Mouse (Mus musculus) embryo, embryonic 9.5 days (tissue): ENCODE measurements around the gene Nktr.

Source experiments
- DNase-seq: peaks from one replicate; pipeline ENCODE4 v3.0.0-alpha.2; 2017; ENCODE audit errors: extremely low spot score

The Nktr gene

DNA sequence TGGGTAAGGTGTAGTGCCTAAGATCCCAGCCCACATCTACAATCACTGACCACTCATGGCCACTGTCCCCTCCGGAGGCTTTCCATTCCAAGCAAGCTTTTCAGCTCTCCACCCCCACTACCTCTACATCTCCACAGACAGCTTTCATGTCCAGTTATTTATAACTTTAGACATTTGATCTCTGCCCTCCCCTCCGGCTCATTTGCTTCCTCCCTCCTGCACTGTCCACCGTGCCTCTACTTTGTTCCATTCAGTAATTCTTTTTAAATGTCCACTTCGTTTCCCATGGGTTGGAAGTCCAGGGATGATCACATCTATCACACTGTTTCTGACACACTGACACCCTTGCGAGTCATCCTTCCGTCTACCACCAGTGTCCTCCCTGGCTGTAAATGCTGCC, 11.2 kb upstream of the Nktr start:
- DNase-seq, result no peak

DNA sequence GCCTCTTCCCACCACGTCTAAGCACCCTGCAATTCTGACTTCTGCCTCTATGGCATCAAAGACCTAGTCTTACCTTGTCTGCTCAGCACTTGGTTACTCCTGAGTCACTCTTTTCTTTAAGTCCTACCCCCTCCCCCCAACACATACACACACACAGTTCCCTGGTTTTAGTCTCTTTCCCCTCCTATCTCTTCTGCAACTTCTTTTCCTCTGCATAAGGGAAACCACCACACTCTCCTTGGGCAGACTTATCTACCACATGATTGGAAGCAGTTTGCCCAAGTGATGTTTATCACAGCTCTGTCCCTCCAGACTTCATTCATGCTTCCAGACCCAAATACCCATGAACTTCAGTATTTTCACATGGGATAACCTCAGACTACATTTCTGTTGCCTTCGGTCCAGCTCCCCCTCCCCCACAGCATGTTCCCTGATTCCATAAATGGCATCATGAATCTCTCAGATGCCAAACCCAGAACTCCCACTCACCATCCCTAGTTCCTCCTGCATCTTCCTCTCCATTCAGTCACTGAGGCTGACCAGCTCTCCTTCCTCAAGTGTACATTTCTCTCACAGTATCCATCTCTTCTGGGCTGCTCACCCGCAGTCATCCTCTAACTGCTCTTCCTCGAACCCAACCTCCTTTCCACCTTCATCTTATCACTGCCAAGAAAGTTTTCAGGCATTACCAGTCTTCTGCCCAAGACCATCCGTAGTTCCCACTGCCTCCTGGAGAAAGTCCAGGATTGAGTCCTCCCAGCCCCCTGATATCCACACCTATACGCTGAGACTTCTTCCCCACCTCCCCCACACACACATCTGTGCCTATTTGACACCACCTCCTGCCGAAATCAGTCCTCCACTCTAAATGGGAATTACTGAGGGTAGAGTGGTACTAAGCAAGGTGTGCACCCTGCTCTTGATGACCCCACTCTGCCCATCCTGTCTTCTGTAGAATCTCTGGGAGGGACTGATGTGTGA, 10.2 kb upstream of the Nktr start:
- no peak for DNase-seq

DNA sequence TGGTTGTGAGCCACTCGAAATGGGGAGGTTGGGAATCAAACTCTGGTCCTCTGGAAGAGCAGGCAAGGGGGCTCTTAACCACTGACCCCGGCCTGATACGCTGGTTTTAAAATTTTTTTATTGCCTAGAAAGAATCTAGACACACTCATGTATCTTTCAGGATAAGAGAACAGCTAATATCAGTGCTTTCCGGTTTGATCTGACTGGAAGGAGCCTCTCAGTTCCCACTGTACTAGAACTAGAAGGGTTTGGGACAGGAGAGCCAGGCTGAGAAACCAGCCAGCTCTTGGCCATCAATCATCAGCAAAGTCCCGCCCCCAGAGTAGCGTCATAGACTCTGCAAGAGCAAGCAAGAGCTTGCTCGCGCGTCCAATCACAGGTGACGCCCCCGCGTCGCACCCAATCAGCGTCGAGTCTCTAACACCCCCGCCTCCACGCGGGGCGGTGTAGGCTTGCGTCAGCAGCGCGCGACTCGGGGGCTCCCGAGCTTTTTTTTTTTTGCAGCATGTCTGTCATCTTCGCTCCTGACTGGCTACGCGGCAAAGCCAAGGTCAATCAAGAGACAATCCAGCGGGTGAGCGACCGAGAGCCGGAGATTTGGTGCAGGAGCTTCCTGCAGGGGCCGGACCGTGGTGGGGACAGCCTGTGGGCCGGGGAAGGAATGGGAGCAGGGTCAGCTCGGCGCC, 8.9 kb upstream of the Nktr start, which contains the start of gene Ss18l2:
Gene Ss18l2, plus strand, starts transcription at position 432 of the 686 bp plus-strand sequence.
- peak; percentile 96 for DNase-seq

DNA sequence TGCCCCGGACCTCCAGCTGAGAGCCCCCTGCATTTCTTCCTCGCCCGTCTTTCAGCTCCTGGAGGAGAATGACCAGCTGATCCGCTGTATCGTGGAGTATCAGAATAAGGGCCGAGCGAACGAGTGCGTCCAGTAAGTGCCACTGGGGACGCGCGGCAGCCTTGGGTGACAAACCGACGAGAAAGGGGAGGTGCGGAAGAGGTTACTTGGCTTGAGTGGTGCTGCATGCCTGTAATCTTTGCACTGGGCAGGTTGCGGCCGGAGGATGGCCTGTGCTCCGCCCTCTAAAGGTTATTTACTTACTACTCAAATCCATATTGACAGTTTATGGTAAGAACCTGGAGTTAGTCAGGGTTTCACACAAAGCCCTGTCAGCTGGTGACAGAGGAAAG, 8.4 kb upstream of the Nktr start:
- no peak for DNase-seq

DNA sequence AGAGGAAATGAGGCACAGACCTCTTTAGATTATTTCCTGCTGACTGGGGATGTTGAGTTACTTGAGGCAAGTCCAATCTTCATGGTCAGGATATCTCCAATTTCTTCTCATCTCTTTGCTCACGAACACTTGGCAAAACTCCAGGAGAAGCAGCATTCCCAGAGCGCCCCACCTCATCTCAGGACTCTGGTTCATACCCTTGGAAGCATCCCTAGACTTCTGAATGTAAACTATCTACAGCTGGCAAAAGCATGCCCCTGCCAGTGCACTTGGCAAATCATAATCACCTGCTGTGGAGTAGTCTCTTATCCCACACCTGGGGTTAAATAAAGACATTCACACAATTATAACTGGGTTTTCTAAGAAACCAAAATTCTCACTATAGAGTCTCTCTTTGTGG, 1.9 kb upstream of the Nktr start:
- no peak for DNase-seq

DNA sequence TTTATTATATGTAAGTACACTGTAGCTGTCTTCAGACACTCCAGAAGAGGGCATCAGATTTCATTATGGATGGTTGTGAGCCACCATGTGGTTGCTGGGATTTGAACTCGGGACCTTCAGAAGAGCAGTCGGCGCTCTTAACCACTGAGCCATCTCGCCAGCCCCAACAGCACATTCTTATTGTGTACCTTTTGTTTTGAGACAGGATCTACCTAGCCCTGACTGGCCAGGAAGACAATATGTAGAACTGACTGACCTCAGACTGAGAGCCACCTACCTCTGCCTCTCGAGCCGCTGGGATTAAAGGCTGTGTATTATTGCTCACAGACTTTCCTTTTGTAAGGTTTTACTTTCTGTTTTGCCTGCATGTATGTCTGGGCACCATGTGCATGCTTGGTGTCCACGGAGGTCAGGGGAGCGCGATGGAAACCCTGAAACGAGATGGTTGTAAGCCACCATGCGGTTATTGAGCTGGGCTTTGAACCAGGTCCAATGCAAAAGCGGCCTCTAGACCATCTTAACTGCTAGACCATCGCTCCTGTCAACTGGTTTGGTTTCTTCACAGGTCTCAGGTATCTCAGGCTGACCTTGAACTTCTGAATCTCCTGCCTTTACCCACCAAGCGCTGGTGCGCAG, 781 bp upstream of the Nktr start:
- no peak for DNase-seq

DNA sequence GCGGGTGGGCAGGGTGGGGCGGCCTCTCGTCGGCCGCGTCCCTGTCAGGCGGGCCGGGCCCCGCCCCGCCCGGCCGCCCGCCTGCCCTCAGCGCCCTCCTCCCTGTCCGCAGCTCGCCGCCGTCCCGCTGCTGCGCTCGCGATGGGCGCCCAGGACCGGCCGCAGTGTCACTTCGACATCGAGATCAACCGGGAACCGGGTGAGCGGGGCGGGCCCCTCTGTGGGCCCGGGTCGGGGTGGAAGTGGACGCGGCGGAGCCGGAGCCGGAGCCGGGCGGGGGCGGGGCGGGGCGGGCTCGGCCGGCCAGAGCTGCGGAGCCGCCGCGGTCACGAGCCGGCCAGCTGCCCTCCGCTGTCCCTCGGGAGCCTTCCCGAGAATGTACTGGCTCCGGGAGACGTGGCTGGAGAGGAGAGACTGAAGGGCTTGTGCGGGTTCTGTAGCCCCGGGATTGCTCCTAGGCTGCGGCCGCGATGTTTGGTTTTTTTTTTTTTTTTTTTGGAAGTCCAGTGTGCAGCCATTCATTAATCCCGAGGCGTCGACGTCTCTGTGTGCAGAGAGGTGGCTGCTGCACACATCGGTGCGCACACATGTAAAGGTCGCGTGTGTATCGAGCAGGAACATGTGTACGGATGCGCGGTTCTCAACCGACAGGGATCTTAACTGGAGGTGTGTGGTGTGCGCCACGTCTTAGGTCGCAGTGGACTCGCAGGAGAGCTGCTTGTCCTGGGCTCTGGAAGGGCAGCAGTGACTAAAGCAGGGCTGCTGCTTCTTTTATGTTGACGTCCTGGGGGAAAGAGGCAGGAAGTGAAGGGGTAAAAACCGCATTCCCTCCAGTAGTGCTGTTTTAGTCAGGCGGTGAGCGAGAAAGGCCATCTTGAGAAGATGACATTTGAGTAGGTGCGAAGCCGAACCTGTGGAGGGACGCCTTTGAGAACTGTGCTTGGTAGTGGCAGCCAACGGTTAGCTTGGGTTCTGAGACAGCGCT, 670 bp downstream of the Nktr start:
- peak; percentile 54 for DNase-seq

DNA sequence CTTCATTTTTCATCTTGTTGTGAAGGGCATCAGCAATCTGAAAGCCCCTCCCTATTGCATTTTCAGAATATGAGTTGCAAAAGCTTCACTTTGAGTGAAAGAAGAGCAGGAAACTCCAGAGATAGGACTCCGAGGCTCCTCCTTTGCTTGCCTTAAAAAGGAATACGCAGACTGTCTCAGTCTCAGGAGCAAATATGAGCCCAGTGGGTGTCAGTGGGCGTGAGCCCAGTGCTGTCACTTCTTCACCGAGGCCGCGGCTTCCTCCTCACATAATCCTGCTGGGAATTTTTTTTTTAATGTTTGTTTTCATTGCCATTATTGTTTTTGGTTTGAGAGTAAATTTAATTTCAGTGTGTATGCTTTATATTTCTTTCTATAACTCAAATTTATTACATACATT, 21.5 kb downstream of the Nktr start:
- DNase-seq, result no peak

DNA sequence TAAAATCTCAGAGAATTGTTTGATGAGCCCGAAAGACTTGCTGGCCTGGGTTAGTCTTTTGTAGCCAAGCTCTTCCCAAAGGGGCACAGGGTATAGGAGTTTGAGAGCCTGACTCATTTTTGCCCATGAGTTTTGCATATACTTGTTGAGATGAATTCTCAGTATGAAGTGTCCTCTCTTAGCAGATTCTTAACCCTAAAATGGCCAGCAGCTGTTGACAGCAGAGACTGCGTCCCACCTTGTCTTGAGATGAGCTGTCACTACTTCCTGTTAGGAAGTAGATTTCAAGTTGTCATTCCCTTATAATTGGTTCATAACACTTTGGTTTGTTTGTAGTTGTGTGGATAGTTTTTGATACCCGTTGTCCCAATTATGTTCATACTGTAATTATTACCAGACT, 22.2 kb downstream of the Nktr start:
- DNase-seq, result no peak

DNA sequence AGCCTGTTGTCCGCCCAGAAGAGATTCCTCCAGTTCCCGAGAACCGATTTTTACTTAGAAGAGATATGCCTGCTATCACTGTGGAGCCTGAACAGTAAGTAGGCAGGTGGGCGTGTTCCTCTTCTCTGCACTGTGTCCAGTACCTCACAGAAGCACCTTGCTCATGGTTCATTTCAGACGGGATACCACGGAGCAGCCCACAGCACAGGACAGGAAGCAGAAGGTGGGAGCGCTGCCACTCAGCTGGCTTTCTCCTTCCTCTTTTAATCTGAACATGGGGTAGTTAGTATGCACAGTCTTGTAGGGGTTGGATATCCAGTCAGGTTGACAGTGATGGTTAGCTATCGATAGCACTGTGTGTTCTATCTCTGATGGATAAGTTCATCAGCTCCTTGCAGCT, 25.1 kb downstream of the Nktr start:
- DNase-seq, result no peak

DNA sequence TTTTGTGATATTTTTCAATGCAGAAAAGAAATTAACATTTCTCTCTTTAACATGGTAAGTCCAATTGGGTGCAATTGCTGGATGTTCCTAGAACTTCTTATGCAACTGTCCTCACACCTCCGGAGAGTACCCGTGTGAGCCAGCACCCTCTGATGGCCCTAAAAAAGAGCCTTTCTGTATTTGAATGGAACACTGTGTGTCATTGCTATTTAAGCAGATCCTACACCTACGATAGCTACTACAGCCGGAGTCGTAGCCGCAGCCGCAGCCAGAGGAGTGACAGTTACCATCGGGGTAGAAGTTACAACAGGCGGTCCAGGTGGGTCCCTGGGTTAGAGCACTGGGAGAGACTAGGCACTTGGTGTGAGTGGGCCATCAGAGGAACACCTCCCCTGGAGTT, 33.8 kb downstream of the Nktr start:
- no peak for DNase-seq

DNA sequence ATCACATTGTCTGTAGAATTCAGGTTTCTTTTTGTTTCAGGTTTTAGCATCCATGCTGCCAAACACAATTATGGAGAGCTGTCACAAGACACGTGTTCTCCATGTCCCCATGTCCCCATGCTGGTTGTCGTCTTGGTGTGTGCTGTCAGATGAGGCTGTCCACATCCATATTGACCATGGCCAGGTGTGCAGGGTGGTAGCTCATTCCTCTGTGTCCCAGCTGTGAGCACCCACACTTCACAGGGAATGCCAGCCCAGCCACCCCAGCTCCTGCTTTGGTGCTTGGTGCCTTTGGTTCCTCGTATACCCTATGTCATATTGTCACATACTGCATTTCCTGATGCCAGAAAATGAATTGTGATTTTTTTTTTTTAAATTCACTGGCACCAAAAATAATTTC, 35.7 kb downstream of the Nktr start:
- no peak for DNase-seq

DNA sequence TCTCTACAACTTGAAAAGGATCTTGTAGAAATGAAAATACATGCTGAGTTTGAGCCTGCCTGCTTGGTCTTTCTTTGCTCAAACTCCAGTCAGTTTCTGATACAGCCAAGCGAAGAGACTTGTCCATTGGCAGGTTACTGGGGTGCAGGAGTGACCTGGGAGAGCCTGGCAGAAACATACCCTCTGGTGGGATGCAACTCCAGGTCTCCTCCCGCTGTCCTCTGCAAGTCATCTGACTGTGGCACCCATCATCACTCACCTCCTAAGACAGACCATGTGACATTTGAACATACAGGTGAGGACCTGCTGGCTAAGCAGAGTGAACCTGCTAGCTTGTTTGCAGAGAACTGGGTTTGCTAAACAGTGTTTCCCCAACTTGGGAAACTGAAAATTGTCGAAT, 37.8 kb downstream of the Nktr start:
- DNase-seq, result no peak

DNA sequence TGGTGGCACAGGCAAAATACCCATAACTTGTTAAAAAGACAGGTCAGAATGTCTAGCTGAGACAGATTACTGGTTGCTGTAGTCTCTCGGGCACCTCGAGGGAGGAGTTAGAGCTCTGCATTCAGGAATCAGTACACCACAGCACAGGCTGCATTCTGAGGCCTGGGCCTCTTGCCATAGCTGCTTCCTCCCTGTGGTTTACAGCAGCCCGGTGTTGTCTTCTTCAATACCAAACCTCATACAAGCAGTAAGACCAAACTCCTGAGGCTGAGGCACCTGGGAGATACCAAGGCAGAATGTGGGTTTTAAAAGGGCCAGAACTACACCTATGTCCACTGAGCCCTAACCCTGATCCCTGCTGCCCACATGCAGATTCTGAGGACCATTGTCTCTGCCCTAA, 38.5 kb downstream of the Nktr start:
- DNase-seq, result peak; percentile 16

DNA sequence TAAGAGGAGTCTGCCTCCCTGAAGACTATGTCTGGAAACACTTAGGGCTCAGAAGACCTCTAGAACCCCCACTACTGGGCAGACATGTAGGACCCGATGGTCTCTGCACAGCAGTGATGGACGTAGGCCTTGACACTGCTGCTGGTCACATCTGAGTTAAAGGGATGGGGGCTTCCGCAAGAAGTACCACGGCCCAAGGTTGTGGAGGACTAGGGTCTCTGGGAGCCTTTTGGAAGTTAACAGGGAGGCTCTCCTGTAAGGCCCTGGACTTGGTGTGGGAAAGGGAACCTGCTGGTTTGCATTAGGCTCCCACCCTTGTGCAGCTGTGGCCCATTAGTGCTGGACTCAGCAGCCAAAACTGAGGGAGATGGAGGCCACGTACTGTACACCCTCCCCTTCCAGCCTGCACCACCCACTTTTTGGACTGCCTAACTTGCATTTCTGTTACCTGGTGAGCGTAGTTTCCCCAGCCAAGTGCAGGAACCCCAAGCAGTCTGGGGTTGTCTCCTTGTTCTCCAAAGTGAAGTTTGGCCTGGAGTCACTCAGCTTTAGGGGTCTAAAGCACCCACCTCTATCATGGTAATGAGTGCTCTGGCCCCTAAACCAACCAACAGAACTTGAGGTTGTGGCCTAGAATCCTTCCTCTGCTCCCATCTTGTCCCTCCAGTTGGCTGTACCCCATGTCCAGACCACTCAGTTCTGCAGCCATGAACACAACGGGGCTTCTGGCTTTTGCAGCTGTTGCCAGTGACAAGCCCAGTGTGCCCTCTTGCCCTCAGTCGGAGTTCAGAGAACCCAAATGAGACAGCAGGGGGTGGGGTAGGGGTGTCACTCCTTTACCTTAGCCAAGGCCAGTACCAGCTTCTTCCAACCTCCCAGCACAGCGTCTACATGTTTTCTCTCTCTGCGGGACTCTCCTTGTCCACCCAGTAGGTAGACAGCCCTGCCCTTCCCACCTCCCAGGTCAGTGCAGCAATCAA, 39.2 kb downstream of the Nktr start:
- DNase-seq, result peak; percentile 24

DNA sequence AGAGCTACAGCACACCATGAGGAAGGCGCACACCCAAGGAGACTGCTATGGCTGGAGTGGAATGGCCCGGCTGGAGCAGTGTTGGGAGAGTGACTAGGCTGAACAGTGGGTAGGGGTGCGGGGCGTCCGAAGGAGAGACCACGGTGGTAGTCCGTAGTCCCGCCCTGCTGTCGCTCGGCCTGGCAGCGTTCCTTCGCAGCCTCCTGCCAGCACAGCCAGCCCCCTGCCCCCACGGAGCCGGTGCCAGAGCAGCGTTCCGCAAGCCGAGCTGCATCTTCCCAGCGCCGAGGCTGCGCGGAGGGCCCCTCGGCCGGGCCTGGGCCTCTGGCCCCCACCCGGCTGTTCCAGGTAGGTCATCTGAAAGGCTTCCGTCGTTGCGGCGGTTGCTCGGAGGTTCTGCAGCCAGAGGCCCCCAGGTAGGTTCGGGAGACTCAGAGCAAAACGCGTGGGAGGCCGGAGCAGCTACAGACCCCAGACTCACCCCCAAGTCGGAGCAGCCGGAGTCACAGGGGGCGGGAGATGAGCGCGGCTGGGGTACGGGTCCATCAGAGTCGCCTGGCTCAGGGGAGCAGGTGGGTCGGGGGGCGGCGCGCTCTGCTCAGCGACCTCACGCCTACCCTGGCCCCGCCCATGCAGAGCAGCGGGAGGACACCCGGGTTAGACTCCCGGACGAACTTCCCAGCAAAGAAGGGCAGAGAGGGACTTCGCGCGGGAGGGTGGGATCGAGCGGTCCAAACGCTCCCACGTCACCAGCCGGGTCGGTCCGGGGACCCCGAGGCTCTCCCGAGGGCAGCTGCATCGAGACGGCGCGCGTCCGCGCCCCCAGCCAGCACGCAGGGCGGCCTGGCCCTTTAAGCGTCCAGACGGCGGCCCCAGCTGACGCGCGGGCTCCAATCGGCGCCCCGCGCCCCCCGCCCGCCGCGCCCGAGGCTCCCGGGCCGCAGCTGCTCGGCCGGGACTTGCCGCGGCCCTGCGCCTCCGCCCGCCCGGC, 40.4 kb downstream of the Nktr start, which contains the start of gene Zfp651:
Gene Zfp651, plus strand, starts transcription at position 240 of the 991 bp plus-strand sequence.
- peak; percentile 80 for DNase-seq

DNA sequence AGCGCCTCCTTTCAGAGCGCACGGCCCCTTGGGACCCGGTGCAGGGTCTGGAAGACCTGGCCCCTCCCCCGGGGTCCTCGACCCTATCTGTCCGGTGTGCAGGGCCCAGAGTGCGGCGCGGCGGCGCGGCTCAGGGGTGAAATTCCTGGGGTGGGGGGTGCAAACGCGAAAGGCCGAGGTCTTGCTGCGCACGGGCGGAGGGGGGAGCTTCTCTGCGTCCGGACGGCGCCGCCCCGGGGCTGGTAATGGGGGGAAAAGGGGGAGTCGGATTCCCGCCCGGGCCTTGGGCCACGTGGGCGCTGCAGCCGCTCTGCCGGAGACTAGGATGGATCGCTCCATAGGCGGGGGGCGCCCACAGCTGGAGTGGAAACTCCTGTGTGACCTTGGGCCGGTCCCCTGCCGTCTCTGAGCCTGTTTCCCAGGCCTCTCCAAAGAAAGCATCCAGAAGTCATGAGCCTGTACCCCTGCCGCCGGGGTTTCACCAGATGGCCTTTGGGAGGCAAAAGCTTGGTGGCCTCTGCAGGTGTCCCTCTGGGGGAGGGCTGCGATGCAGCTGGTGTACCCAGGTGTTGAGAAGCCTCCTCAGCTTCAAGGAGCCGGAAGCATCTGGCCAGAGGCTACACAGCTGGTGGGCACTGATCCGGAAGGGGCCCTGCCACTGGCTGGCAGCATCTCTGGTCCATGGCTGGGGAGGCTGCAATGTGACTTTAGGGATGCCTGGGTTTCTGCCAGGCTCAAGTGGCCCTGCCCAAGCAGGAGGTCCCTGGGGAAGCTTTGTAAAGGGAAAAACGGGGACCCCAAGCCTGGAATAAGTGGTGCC, 41.5 kb downstream of the Nktr start:
- peak; percentile 89 for DNase-seq
